In genomic region chr4:151096334-151097103, GRCm38 (mm10) we compare ENCODE assay signal across 20 mouse cellular contexts. TPM values are rescaled to one million over a fixed set of nuclear protein-coding genes. Genes with fewer than 3 reads are reported as not detected.
A peak's percentile ranks its signal among the peaks of the same experiment; 100 is the strongest.
DNase-seq lines count a peak whose midpoint lies in the region; ATAC-seq and TF ChIP-seq lines count a peak whose summit lies in the region.
"Had no signal": no experiment of that assay in that cellular context is flagged by ENCODE, and none has a peak within 500 bp of the region (broad histone marks: within the 10 kb centered on the region; RNA-seq: fewer than 3 reads in every experiment).

No protein-coding gene starts in this region.

- H3K4me1 ChIP-seq in lung, embryonic 14.5 days (ENCODE audit: insufficient read depth): no peaks in the 10 kb centered on the region
- peaks cover 60% of the 10 kb centered on the region for H3K4me1 ChIP-seq in heart, embryonic 10.5 days
- H3K4me1 ChIP-seq: embryonic facial prominence, embryonic 12.5 days; intestine, embryonic 15.5 days had no signal

- no peak overlapping the region for H3K4me3 ChIP-seq in lung, embryonic 14.5 days (ENCODE audit: low read depth, low read length)
- peak overlapping the region; percentile 45 for H3K4me3 ChIP-seq in heart, embryonic 10.5 days
- H3K4me3 ChIP-seq: embryonic facial prominence, embryonic 12.5 days; hindbrain, embryonic 12.5 days; intestine, embryonic 15.5 days had no signal

- no peak overlapping the region for H3K9ac ChIP-seq in lung, embryonic 14.5 days
- H3K9ac ChIP-seq: embryonic facial prominence, embryonic 12.5 days; hindbrain, embryonic 12.5 days; intestine, embryonic 15.5 days had no signal

- WGBS in lung, embryonic 14.5 days: 55% methylated on average over 18 of the region's 18 CpGs
- 51% methylated on average over 18 of the region's 18 CpGs for WGBS in heart, embryonic 10.5 days

- no peaks in the 10 kb centered on the region for H3K9me3 ChIP-seq in lung, embryonic 14.5 days (ENCODE audit: low read depth, low read length)
- no peaks in the 10 kb centered on the region for H3K9me3 ChIP-seq in heart, embryonic 10.5 days
- H3K9me3 ChIP-seq: embryonic facial prominence, embryonic 12.5 days; hindbrain, embryonic 12.5 days; intestine, embryonic 15.5 days had no signal

- H3K36me3 ChIP-seq in lung, embryonic 14.5 days (ENCODE audit: insufficient read depth): no peaks in the 10 kb centered on the region
- peaks cover 7% of the 10 kb centered on the region; the same call in 1 of the 2 replicates for H3K36me3 ChIP-seq in heart, embryonic 10.5 days
- H3K36me3 ChIP-seq: intestine, embryonic 15.5 days had no signal

- peak; percentile 75 for ATAC-seq in lung, embryonic 14.5 days (ENCODE audit: insufficient read depth)
- ATAC-seq: intestine, embryonic 15.5 days; Patski had no signal

- H3K4me2 ChIP-seq in lung, embryonic 14.5 days: peak overlapping the region; percentile 16; the same call in 1 of the 2 replicates
- H3K4me2 ChIP-seq: embryonic facial prominence, embryonic 12.5 days; hindbrain, embryonic 12.5 days; intestine, embryonic 15.5 days had no signal

- TF ChIP-seq CTCF in lung, embryonic 14.5 days (IDR thresholded peaks at IDR 0.05; ENCODE audit: low read depth): no peak

- H3K27ac ChIP-seq in lung, embryonic 14.5 days (ENCODE audit: low read depth): peak overlapping the region; percentile 59; the same call in 1 of the 2 replicates
- peak overlapping the region; percentile 87 for H3K27ac ChIP-seq in heart, embryonic 10.5 days
- H3K27ac ChIP-seq: embryonic facial prominence, embryonic 12.5 days; hindbrain, embryonic 12.5 days; intestine, embryonic 15.5 days had no signal

- no peaks in the 10 kb centered on the region for H3K27me3 ChIP-seq in lung, embryonic 14.5 days (ENCODE audit: insufficient read depth, low read length)
- H3K27me3 ChIP-seq in heart, embryonic 10.5 days (ENCODE audit: insufficient read depth, poor library complexity, severe bottlenecking): no peaks in the 10 kb centered on the region
- H3K27me3 ChIP-seq: embryonic facial prominence, embryonic 12.5 days; hindbrain, embryonic 12.5 days; intestine, embryonic 15.5 days; Patski had no signal

- intact Hi-C loops in heart, postnatal 14 days (cut with DNase I): no loop called here

- DNase-seq in cerebellum, postnatal 14 days: peak; percentile 53 to 65
- no peak for DNase-seq in cerebellum, postnatal 36 days
- DNase-seq in lung, embryonic 14.5 days: peak; percentile 32
- no peak for DNase-seq in lung, postnatal 4 days
- DNase-seq in heart, embryonic 10.5 days (ENCODE audit: low spot score): no peak
- DNase-seq in heart, postnatal 14 days: peak; percentile 30 to 44
- no peak for DNase-seq in embryo, embryonic 10.5 days (ENCODE audit: low spot score)
- DNase-seq in left cerebral cortex, adult 8-10 months (ENCODE audit: low spot score in 2 of 2): no peak
- DNase-seq: B cell, adult 2 months; lung, adult 2 months; right cerebral cortex, postnatal 25 days had no signal

RNA-seq across cellular contexts. Expression of gene Gm13090, which starts 7.1 kb away (rescaled TPM):
- not detected in 2 replicates for polyA plus RNA-seq in lung, embryonic 14.5 days (2014; fragmentation: Nextera tagmentation; extraction: Ambion mirVana)
- not detected in 2 replicates for polyA plus RNA-seq in heart, embryonic 10.5 days (2016; fragmentation: Nextera tagmentation; extraction: Ambion mirVana)
- total RNA-seq in heart, postnatal 14 days (2021): not detected
- not detected for total RNA-seq in left cerebral cortex, adult 8-10 months (2022)
- total RNA-seq: left cerebral cortex, postnatal 14 days; liver, adult 2 months; megakaryocyte-erythroid progenitor cell, adult 5-6 weeks; midbrain, postnatal 0 days had no signal
- polyA plus RNA-seq: embryonic facial prominence, embryonic 12.5 days; hindbrain, embryonic 12.5 days; intestine, embryonic 15.5 days; kidney, embryonic 16.5 days; liver, adult 2 months; lung, adult 2 months; midbrain, postnatal 0 days; Patski had no signal

RNA-seq across cellular contexts. Expression of gene Vamp3, which starts 38.8 kb away (rescaled TPM):
- polyA plus RNA-seq in lung, embryonic 14.5 days (2014; fragmentation: Nextera tagmentation; extraction: Ambion mirVana): 93.4 and 98.6 TPM in 2 replicates
- 105 and 113 TPM in 2 replicates for polyA plus RNA-seq in heart, embryonic 10.5 days (2016; fragmentation: Nextera tagmentation; extraction: Ambion mirVana)
- total RNA-seq in heart, postnatal 14 days (2021): 10 to 100 TPM; 73.1 to 78.0 TPM
- total RNA-seq in left cerebral cortex, adult 8-10 months (2022): 10 to 100 TPM; 31.8 to 33.6 (median 32.6) TPM

RNA-seq across cellular contexts. Expression of gene Per3, which starts 52.1 kb away (rescaled TPM):
- polyA plus RNA-seq in lung, embryonic 14.5 days (2014; fragmentation: Nextera tagmentation; extraction: Ambion mirVana): 8.0 and 8.9 TPM in 2 replicates
- 5.6 and 7.0 TPM in 2 replicates for polyA plus RNA-seq in heart, embryonic 10.5 days (2016; fragmentation: Nextera tagmentation; extraction: Ambion mirVana)
- 10 to 100 TPM; 11.8 to 16.3 TPM for total RNA-seq in heart, postnatal 14 days (2021)
- 10 to 100 TPM; 32.3 to 36.5 (median 34.3) TPM for total RNA-seq in left cerebral cortex, adult 8-10 months (2022)

Comparison
In these comparisons a context has a peak if more than half of its experiments do, and no peak if none do; other contexts are left out.
1. DNase-seq: peak in cerebellum, postnatal 14 days (2 of 2), lung, embryonic 14.5 days (single experiment) and heart, postnatal 14 days (2 of 2); none in cerebellum, postnatal 36 days (0 of 2), lung, postnatal 4 days (0 of 2), heart, embryonic 10.5 days (single experiment), embryo, embryonic 10.5 days (single experiment) and left cerebral cortex, adult 8-10 months (0 of 2).